Mouse (Mus musculus) cerebellum, adult 2 months (tissue): Measurements from ENCODE around the gene Alpl. TPM values are rescaled to one million over a fixed set of nuclear protein-coding genes. Genes with fewer than 3 reads are reported as not detected.

ENCODE experiments used
- DNase-seq, 2 experiments: peaks; one replicate each; pipeline ENCODE4 v3.0.0; 2021
- H3K27ac ChIP-seq: fragments of 200-500 bp; 2 replicates; pipeline ENCODE4 v1.5.1; 2012; ENCODE audit warnings: low read length, control low read depth, inconsistent platforms; ENCODE audit not compliant: insufficient read depth
- H3K27me3 ChIP-seq: fragments of 200-500 bp; 2 replicates; pipeline ENCODE4 v1.6.1; 2012; ENCODE audit warnings: inconsistent platforms, mild to moderate bottlenecking, low read length, moderate library complexity; ENCODE audit not compliant: control insufficient read depth, insufficient read depth
- H3K4me1 ChIP-seq: fragments of 200-500 bp; 2 replicates; pipeline ENCODE4 v1.6.1; 2011; ENCODE audit warnings: low read length; ENCODE audit not compliant: control insufficient read depth, insufficient read depth
- H3K4me3 ChIP-seq: fragments of 200-500 bp; replicated peaks from 2 replicates; pipeline ENCODE3; 2011; ENCODE audit warnings: mild to moderate bottlenecking, low read depth, low read length, control low read depth; ENCODE audit not compliant: insufficient read depth
- CTCF ChIP-seq: fragments of 200-500 bp; IDR thresholded peaks from 2 replicates; pipeline ENCODE4 v1.5.1; 2011; ENCODE audit warnings: low read depth, mild to moderate bottlenecking, control low read depth, low read length, moderate library complexity, borderline replicate concordance; ENCODE audit not compliant: insufficient read depth
- POLR2A ChIP-seq: fragments of 200-500 bp; IDR thresholded peaks from 2 replicates; pipeline ENCODE4 v1.6.1; 2011; ENCODE audit warnings: low read length, control low read depth, borderline replicate concordance; ENCODE audit not compliant: insufficient read depth
- WGBS: fragments of 180-500 bp; shearing (Covaris S2); methylation state at CpG from one replicate; pipeline ENCODE4 v1.1.7; 2018; 5-methylcytosine and 5-hydroxymethylcytosine counted together
- polyA plus RNA-seq: library from polyadenylated mRNA; depleted of rRNA; stranded (reverse); fragments of >200 nt; gene quantifications from 2 replicates; pipeline ENCODE4 v1.2.3, GENCODE M21; 2012

Gene Alpl
- polyA plus RNA-seq, 1 experiment, result 10.6 TPM

GRCm38 (mm10) chr4:137814140-137814539 is 18.0 kb upstream of the Alpl start:
- DNase-seq, result no peak
- no peak overlapping the region for H3K27ac ChIP-seq
- 90% methylated on average over 7 of the region's 7 CpGs for WGBS
- TF ChIP-seq CTCF (no peak), POLR2A (no peak)
- H3K4me3 ChIP-seq, result no peak overlapping the region
- H3K4me1 ChIP-seq, result peaks cover 8% of the 10 kb centered on the region
- H3K27me3 ChIP-seq, result no peaks in the 10 kb centered on the region

DNA sequence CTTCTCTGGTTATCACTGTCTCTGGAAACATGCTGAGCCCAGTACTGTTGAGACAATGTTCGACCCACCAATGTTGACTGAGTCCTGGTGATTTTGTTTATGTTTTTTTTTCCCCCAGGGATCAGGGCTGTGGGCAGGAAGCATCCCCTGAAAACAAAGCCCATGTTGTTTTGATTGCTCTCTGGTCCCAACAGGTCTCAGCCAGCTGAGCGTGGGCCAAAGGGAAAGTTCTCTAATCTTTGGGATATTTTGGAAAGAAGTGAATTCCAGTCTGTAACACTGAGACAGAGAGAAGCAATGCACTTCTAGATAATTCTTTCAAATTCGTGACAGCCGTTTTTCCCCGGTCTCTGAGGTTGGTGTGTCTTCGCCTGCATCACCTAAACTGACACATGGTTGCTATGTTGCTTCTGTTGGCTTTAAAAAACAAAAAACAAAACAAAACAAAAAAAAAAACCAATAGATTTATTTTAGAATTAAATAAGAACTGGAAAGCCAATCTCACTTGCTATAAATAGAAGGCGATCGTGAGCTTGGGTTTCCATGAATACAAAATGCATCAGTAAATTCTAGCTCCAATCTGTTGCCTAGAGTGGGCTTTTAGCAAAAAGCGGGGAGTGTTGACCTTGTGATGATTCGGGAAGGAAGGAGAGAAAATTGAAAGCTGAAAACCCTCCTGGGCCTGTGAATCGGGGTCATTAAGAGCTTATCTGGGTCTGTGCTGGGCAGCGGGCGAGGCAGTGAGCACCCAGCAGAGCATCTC is 16.9 kb upstream of the Alpl start:
- Histone ChIP-seq H3K27ac (no peak overlapping the region), H3K4me3 (no peak overlapping the region), H3K4me1 (peaks cover 8% of the 10 kb centered on the region), H3K27me3 (no peaks in the 10 kb centered on the region)
- WGBS, result 81% methylated on average over 13 of the region's 13 CpGs
- TF ChIP-seq POLR2A, result no peak
- TF ChIP-seq CTCF, result no peak
- DNase-seq, result no peak

- H3K4me1 ChIP-seq, result peaks cover 13% of the 10 kb centered on the region
- 39% methylated on average over 4 of the region's 4 CpGs for WGBS
- TF ChIP-seq POLR2A (no peak), CTCF (no peak)
- peak in 1 of 2 experiments; percentile 26 for DNase-seq
- no peaks in the 10 kb centered on the region for H3K27me3 ChIP-seq
- H3K27ac ChIP-seq, result no peak overlapping the region
- H3K4me3 ChIP-seq, result no peak overlapping the region
Measured at GRCm38 (mm10) chr4:137809999-137810398, 13.8 kb upstream of the Alpl start.

GRCm38 (mm10) chr4:137807301-137807851 is 11.2 kb upstream of the Alpl start:
- DNase-seq, result peak; percentile 44 to 63

DNA sequence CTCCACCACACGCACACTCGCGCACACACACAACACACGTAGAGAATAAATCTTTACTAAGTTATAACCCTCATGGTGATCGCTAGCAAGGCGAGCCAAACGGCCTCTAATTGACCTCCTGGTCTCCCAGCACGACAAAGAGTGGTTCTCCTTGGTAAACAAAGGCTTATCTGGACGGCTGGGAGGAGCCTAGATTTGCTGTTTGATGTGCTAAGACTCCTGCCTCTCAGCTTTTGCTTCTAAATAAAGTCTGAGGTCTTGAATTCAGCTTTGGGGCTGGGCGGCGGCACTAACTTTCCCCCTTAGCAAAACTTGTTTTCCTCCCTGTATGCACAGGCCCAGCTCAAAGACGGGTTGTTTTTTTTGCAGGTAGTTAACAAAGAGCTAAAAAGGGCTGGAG is 5.0 kb upstream of the Alpl start:
- no peak for TF ChIP-seq POLR2A
- no peak for TF ChIP-seq CTCF
- Histone ChIP-seq H3K27ac (no peak overlapping the region), H3K27me3 (no peaks in the 10 kb centered on the region), H3K4me1 (no peaks in the 10 kb centered on the region), H3K4me3 (no peak overlapping the region)
- 68% methylated on average over 12 of the region's 12 CpGs for WGBS
- no peak for DNase-seq

More at GRCm38 (mm10) chr4:137807301-137807851, 11.2 kb upstream of the Alpl start:
- Histone ChIP-seq H3K4me1 (peaks cover 13% of the 10 kb centered on the region), H3K4me3 (no peak overlapping the region), H3K27ac (no peak overlapping the region), H3K27me3 (no peaks in the 10 kb centered on the region)
- TF ChIP-seq CTCF, result no peak
- no peak for TF ChIP-seq POLR2A
- 28% methylated on average over 7 of the region's 7 CpGs for WGBS

GRCm38 (mm10) chr4:137800324-137800723 is 4.1 kb upstream of the Alpl start:
- Histone ChIP-seq H3K4me3 (no peak overlapping the region), H3K27me3 (no peaks in the 10 kb centered on the region), H3K4me1 (0 out of 2 replicates have a peak, but pooled peaks cover 4% of the 10 kb centered on the region), H3K27ac (no peak overlapping the region)
- TF ChIP-seq CTCF (no peak), POLR2A (no peak)
- 56% methylated on average over 11 of the region's 11 CpGs for WGBS
- DNase-seq, result no peak

DNA sequence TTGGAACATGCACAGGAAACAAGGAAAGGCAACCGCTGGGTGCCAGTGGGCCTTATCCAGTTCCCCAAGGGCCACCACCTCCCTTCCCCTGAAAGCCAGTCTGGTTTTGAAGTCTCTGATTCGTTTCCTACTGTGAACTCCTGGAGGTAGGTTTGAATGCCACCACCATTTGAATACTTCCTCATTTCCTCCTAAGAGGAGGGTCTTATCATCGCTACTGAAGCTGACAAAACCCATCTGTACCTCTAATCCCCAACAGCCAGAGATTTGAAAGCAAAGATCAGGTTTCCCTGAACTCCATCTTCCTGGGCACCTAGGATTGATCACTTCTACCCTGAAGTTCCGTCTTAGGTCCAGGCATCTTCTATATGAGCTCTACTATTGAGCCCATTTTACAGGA is 854 bp upstream of the Alpl start:
- no peaks in the 10 kb centered on the region for H3K27me3 ChIP-seq
- no peak overlapping the region for H3K27ac ChIP-seq
- DNase-seq, result no peak
- no peak overlapping the region for H3K4me3 ChIP-seq
- TF ChIP-seq POLR2A, result no peak
- TF ChIP-seq CTCF, result no peak
- H3K4me1 ChIP-seq, result 0 out of 2 replicates have a peak, but pooled peaks cover 4% of the 10 kb centered on the region
- WGBS, result 92% methylated on average over 4 of the region's 4 CpGs
